Mouse (Mus musculus) CH12.LX (cell line): ENCODE measurements around the gene Tssk4.

Source experiments
- CHD2 ChIP-seq: IDR thresholded peaks from 2 replicates; pipeline ENCODE4 v1.6.1; 2011; ENCODE audit warnings: low read length, improper control_type of control experiment
- PAX5 ChIP-seq: IDR thresholded peaks from 2 replicates; pipeline ENCODE4 v1.6.1; 2012; ENCODE audit warnings: low read length, inconsistent platforms, mixed read lengths
- POLR2A ChIP-seq: IDR thresholded peaks from 2 replicates; pipeline ENCODE4 v1.6.1; 2011; ENCODE audit warnings: low read depth, mild to moderate bottlenecking, improper control_type of control experiment, low read length

DNA sequence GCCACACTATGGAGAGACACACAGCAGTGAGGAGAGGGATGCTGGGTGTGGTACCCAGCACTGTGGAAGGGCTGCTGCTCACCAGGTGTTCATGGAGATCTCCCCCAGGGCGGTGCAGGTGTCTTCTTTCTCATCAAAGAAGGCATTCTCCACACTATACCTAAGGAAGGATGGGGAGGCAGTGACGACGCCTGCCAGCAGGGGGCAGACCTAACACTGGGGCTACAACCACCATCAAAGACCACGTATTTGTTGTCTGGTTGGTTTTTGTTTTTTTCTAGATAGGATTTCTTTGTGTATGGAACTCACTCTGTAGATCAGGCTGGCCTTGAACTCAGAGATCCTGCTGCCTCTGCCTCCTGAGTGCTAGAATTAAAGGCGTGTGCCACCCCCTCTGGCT is 20.7 kb upstream of the Tssk4 start:
- TF ChIP-seq CHD2 (no peak), PAX5 (no peak), POLR2A (no peak)
